Mouse (Mus musculus) bone marrow macrophage, adult 2 months (primary cell): ENCODE data around the gene Slain2.

Source experiments
- CTCF ChIP-seq: IDR thresholded peaks from 2 replicates; pipeline ENCODE4 v1.5.1; 2012; ENCODE audit warnings: low read depth, mild to moderate bottlenecking, low read length, moderate library complexity
- POLR2A ChIP-seq: IDR thresholded peaks from 2 replicates; pipeline ENCODE4 v1.6.1; 2012; ENCODE audit warnings: mild to moderate bottlenecking, low read depth, low read length, borderline replicate concordance

GRCm38 (mm10) chr5:72868091-72868875, 45.8 kb upstream of the Slain2 start, which contains the start of gene Tec:
- peak; percentile 86; the same call in 1 of the 2 replicates for TF ChIP-seq POLR2A
- TF ChIP-seq CTCF: no peak
